Mouse (Mus musculus): ENCODE data around the gene Cped1.

- no peak for TF ChIP-seq CTCF (IDR thresholded peaks at IDR 0.05; ENCODE audit: low read depth)
- TF ChIP-seq EP300 (optimal IDR thresholded peaks at IDR 0.05): no peak
Observed at GRCm38 (mm10) chr6:22135038-22135631, 149.4 kb downstream of the Cped1 start.
